Mouse (Mus musculus) ES-Bruce4 (cell line): ENCODE results near the gene Cd4. TPM values are rescaled to one million over a fixed set of nuclear protein-coding genes. Genes with fewer than 3 reads are reported as not detected.
A peak's percentile ranks its signal among the peaks of the same experiment; 100 is the strongest.

Experiments
- H3K27ac ChIP-seq: 2 replicates; pipeline ENCODE4 v1.5.1; 2012; ENCODE audit warnings: low read length, inconsistent platforms; ENCODE audit not compliant: insufficient read depth
- H3K27me3 ChIP-seq: 2 replicates; pipeline ENCODE4 v1.6.1; 2012; ENCODE audit warnings: mild to moderate bottlenecking, low read length, inconsistent platforms; ENCODE audit not compliant: control insufficient read depth, poor library complexity, insufficient read depth, severe bottlenecking
- H3K36me3 ChIP-seq: 2 replicates; pipeline ENCODE4 v1.6.1; 2012; ENCODE audit warnings: inconsistent platforms, mild to moderate bottlenecking, low read length, moderate library complexity; ENCODE audit not compliant: control insufficient read depth, poor library complexity, insufficient read depth, severe bottlenecking
- H3K4me1 ChIP-seq: one replicate; pipeline ENCODE4 v1.8.1; 2011; ENCODE audit warnings: low read length; ENCODE audit not compliant: control insufficient read depth, insufficient read depth
- H3K4me3 ChIP-seq: 2 replicates; pipeline ENCODE4 v1.5.1; 2011; ENCODE audit warnings: low read depth, mild to moderate bottlenecking, low read length
- H3K9ac ChIP-seq: 2 replicates; pipeline ENCODE4 v1.6.1; 2012; ENCODE audit warnings: low read depth, mild to moderate bottlenecking, inconsistent platforms; ENCODE audit not compliant: poor library complexity, severe bottlenecking
- H3K9me3 ChIP-seq: replicated peaks from 2 replicates; pipeline ENCODE4 v1.6.1; 2012; ENCODE audit warnings: mild to moderate bottlenecking, low read length, inconsistent platforms; ENCODE audit not compliant: control insufficient read depth, poor library complexity, insufficient read depth, severe bottlenecking
- CTCF ChIP-seq: IDR thresholded peaks from one replicate; pipeline ENCODE4 v1.8.1; 2011; ENCODE audit warnings: low read depth, low read length
- EP300 ChIP-seq: IDR thresholded peaks from 2 replicates; pipeline ENCODE4 v1.6.1; 2011; ENCODE audit warnings: low read depth, low read length; ENCODE audit not compliant: insufficient read depth
- POLR2A ChIP-seq: IDR thresholded peaks from one replicate; pipeline ENCODE4 v1.8.1; 2011; ENCODE audit warnings: low read length; ENCODE audit not compliant: insufficient read depth
- polyA plus RNA-seq: library from polyadenylated mRNA; stranded (reverse); fragments of >200 nt; gene quantifications from 2 replicates; pipeline ENCODE4 v1.2.4, GENCODE M21; 2011; ENCODE audit warnings: low read depth; ENCODE audit not compliant: missing spikeins, insufficient read depth, insufficient read length

The Cd4 gene
- polyA plus RNA-seq, 1 experiment: not detected

GRCm38 (mm10) chr6:124856321-124856720, 31.7 kb downstream of the Cd4 start:
- Histone ChIP-seq H3K4me3 (peak overlapping the region; percentile 64), H3K9me3 (no peaks in the 10 kb centered on the region), H3K36me3 (no peaks in the 10 kb centered on the region), H3K27ac (no peak overlapping the region), H3K27me3 (no peaks in the 10 kb centered on the region), H3K9ac (no peak overlapping the region), H3K4me1 (peaks cover 12% of the 10 kb centered on the region)
- no peak for TF ChIP-seq POLR2A
- TF ChIP-seq EP300: no peak
- no peak for TF ChIP-seq CTCF

GRCm38 (mm10) chr6:124854647-124855046, 33.4 kb downstream of the Cd4 start:
- no peak for TF ChIP-seq EP300
- no peak for TF ChIP-seq CTCF
- no peak for TF ChIP-seq POLR2A
- H3K4me1 ChIP-seq: peaks cover 13% of the 10 kb centered on the region
- no peaks in the 10 kb centered on the region for H3K9me3 ChIP-seq
- H3K4me3 ChIP-seq: no peak overlapping the region
- H3K9ac ChIP-seq: no peak overlapping the region
- H3K36me3 ChIP-seq: no peaks in the 10 kb centered on the region
- no peaks in the 10 kb centered on the region for H3K27me3 ChIP-seq
- no peak overlapping the region for H3K27ac ChIP-seq

- Histone ChIP-seq H3K4me3 (no peak overlapping the region), H3K36me3 (no peaks in the 10 kb centered on the region), H3K27ac (no peak overlapping the region), H3K4me1 (peaks cover 4% of the 10 kb centered on the region), H3K9ac (no peak overlapping the region), H3K27me3 (no peaks in the 10 kb centered on the region), H3K9me3 (no peaks in the 10 kb centered on the region)
- TF ChIP-seq EP300: peak; percentile 50; the same call in 1 of the 2 replicates
- no peak for TF ChIP-seq POLR2A
These were observed 37.5 kb downstream of the Cd4 start for GRCm38 (mm10) chr6:124850535-124850934.

- Histone ChIP-seq H3K9ac (no peak overlapping the region), H3K27ac (no peak overlapping the region), H3K4me3 (no peak overlapping the region), H3K36me3 (no peaks in the 10 kb centered on the region), H3K27me3 (no peaks in the 10 kb centered on the region), H3K9me3 (no peaks in the 10 kb centered on the region), H3K4me1 (peaks cover 4% of the 10 kb centered on the region)
- TF ChIP-seq CTCF (peak; percentile 88), POLR2A (no peak)
These were observed 40.7 kb downstream of the Cd4 start for GRCm38 (mm10) chr6:124847305-124847704.

- Histone ChIP-seq H3K27me3 (no peaks in the 10 kb centered on the region), H3K27ac (no peak within 1 kb of the TSS), H3K4me3 (no peak within 1 kb of the TSS), H3K9ac (no peak within 1 kb of the TSS), H3K9me3 (no peaks in the 10 kb centered on the region), H3K4me1 (peaks cover 2% of the 10 kb centered on the region), H3K36me3 (no peaks in the 10 kb centered on the region)
- TF ChIP-seq CTCF: no peak
- TF ChIP-seq POLR2A: no peak
- no peak for TF ChIP-seq EP300
These were observed 47.5 kb downstream of the Cd4 start, which contains the start of gene Gnb3 for GRCm38 (mm10) chr6:124840241-124841167. Gene Gnb3 (minus strand): TSS chr6:124840275.

GRCm38 (mm10) chr6:124839805-124840204, 48.2 kb downstream of the Cd4 start:
- Histone ChIP-seq H3K9me3 (no peaks in the 10 kb centered on the region), H3K4me3 (no peak overlapping the region), H3K27me3 (no peaks in the 10 kb centered on the region), H3K36me3 (no peaks in the 10 kb centered on the region), H3K27ac (no peak overlapping the region), H3K9ac (no peak overlapping the region), H3K4me1 (peaks cover 2% of the 10 kb centered on the region)
- TF ChIP-seq CTCF (no peak), POLR2A (no peak), EP300 (no peak)
